Mouse (Mus musculus) forebrain, embryonic 15.5 days (tissue): ENCODE data around the gene Nipal1. TPM values are rescaled to one million over a fixed set of nuclear protein-coding genes. Genes with fewer than 3 reads are reported as not detected.

Experiments
- ATAC-seq: fragments of 200-750 bp; cut with Nextera tagmentation; replicated peaks from 2 replicates; pipeline ENCODE4 v1.8.0; 2017; ENCODE audit warnings: mild to moderate bottlenecking, moderate TSS enrichment, moderate library complexity
- H3K27ac ChIP-seq: fragments of 300-500 bp; sonication (generic); replicated peaks from 2 replicates; pipeline ENCODE4 v1.5.1; 2015; ENCODE audit warnings: mild to moderate bottlenecking, inconsistent platforms
- H3K27me3 ChIP-seq: fragments of 300-500 bp; sonication (generic); 2 replicates; pipeline ENCODE4 v1.6.1; 2015; ENCODE audit warnings: inconsistent platforms
- H3K36me3 ChIP-seq: fragments of 300-500 bp; sonication (generic); 2 replicates; pipeline ENCODE4 v1.6.1; 2015; ENCODE audit warnings: mild to moderate bottlenecking, inconsistent platforms
- H3K4me1 ChIP-seq: fragments of 300-500 bp; sonication (generic); 2 replicates; pipeline ENCODE4 v1.6.1; 2015; ENCODE audit warnings: inconsistent platforms
- H3K4me2 ChIP-seq: fragments of 300-500 bp; sonication (generic); replicated peaks from 2 replicates; pipeline ENCODE4 v1.6.1; 2015; ENCODE audit warnings: mild to moderate bottlenecking, inconsistent platforms
- H3K4me3 ChIP-seq: fragments of 300-500 bp; sonication (generic); 2 replicates; pipeline ENCODE4 v1.5.1; 2015; ENCODE audit warnings: mild to moderate bottlenecking, inconsistent platforms
- H3K9ac ChIP-seq: fragments of 300-500 bp; sonication (generic); replicated peaks from 2 replicates; pipeline ENCODE4 v1.6.1; 2015; ENCODE audit warnings: mild to moderate bottlenecking, inconsistent platforms
- H3K9me3 ChIP-seq: fragments of 300-500 bp; sonication (generic); 2 replicates; pipeline ENCODE4 v1.6.1; 2016; ENCODE audit warnings: inconsistent platforms
- WGBS: fragments of 180-500 bp; shearing (Covaris S2); methylation state at CpG from one replicate; pipeline ENCODE4 v1.1.7; 2015; ENCODE audit warnings: mixed read lengths; 5-methylcytosine and 5-hydroxymethylcytosine counted together
- polyA plus RNA-seq: library from polyadenylated mRNA; unstranded; fragments of >200 nt; fragmentation: Nextera tagmentation; extraction: Ambion mirVana; gene quantifications from 2 replicates; pipeline ENCODE4 v1.2.1, GENCODE M21; 2015

The Nipal1 gene
- polyA plus RNA-seq, 1 experiment from 2014 or later = 0.69 TPM

DNA sequence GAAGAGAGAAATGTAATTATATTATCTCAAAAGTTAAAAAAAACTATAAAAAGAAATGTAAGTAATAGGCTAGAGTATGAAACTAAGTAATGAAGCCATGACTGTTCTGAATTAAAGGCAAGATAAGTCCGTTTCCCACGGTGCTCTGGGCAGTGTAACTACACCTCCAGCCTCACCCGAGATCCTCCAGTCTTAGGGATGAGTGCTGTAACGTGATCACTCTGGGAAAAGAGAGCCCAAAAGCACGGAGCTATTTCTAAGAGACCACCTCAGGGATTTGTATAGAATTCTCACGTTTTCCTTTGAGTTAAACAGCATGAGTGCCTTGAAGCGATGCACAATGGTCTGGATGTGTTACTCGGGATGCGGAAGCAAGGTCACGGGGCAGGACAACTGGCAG lies 58.5 kb downstream of the Nipal1 start:
- Histone ChIP-seq H3K4me1 (no peaks in the 10 kb centered on the region), H3K9ac (no peak overlapping the region), H3K4me3 (no peak overlapping the region), H3K9me3 (no peaks in the 10 kb centered on the region), H3K27ac (no peak overlapping the region), H3K27me3 (no peaks in the 10 kb centered on the region), H3K36me3 (no peaks in the 10 kb centered on the region), H3K4me2 (no peak overlapping the region)
- 51% methylated on average over 10 of the region's 10 CpGs for WGBS
- ATAC-seq = no peak

DNA sequence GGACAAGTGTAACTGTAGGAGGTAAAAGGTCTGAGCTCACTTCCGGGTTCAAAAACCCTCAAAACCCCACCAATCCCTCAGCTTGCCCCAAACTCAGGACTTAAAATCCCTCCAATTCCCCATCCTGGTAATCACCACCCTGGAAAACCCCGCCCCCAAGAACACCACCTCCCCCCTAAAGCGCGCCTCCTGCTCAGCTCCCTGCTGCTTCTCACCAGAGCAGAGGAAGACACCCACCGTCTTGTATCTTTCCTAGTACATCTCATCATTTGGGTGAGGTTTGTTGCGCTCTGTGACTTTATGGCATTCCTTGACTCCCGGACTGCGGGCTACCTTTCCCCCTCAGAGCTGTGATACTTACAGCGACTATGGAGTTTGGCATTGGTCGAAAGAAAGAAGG lies 59.1 kb downstream of the Nipal1 start:
- ATAC-seq = no peak
- WGBS = 73% methylated on average over 10 of the region's 10 CpGs
- H3K27me3 ChIP-seq = no peaks in the 10 kb centered on the region
- H3K4me2 ChIP-seq = no peak overlapping the region
- no peak overlapping the region for H3K4me3 ChIP-seq
- no peak overlapping the region for H3K9ac ChIP-seq
- no peaks in the 10 kb centered on the region for H3K4me1 ChIP-seq
- H3K27ac ChIP-seq = no peak overlapping the region
- no peaks in the 10 kb centered on the region for H3K9me3 ChIP-seq
- H3K36me3 ChIP-seq = no peaks in the 10 kb centered on the region

DNA sequence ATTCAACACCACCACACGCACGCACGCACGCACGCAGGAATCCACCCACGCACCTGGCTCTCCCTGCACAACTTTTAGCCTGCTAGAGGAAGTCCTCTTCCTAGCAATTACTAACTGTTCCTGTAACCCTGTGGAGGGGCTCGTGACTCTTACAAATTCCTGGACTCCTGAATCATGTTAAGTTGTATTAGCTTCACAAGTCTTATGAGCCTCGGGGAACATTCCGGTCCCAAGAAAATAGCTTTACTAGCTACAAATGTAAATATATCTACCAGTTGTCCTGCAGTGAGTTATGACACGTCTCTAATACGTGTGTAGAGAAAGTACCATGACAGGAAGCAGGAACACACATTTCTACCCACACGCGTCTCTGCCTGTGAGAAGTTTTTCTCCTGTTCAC lies 61.9 kb downstream of the Nipal1 start:
- H3K27ac ChIP-seq = no peak overlapping the region
- H3K9me3 ChIP-seq = no peaks in the 10 kb centered on the region
- H3K4me3 ChIP-seq = no peak overlapping the region
- 92% methylated on average over 13 of the region's 13 CpGs for whole genome bisulfite sequencing
- ATAC-seq = no peak
- H3K9ac ChIP-seq = no peak overlapping the region
- no peaks in the 10 kb centered on the region for H3K36me3 ChIP-seq
- H3K4me2 ChIP-seq = no peak overlapping the region
- no peaks in the 10 kb centered on the region for H3K4me1 ChIP-seq
- no peaks in the 10 kb centered on the region for H3K27me3 ChIP-seq

DNA sequence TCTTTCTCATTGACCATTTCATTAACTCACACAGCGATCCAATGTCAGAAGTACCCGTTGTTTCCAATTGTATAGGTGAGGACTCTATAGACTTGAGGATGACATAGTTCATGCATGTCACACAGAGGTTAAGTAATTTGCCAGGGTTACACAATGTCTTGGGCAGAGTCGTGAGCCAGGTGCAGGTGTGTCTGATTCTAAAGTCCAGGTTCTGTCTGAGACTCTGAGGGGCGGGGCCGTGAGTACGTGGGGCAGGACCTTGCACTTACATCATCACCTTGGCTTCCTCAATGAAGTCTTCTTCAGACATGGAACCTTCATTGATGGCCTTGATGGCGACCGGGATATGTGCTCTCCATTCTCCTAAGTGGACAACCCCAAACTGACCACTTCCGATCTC lies 62.4 kb downstream of the Nipal1 start:
- Histone ChIP-seq H3K4me3 (no peak overlapping the region), H3K9me3 (no peaks in the 10 kb centered on the region), H3K27me3 (no peaks in the 10 kb centered on the region), H3K9ac (no peak overlapping the region), H3K36me3 (no peaks in the 10 kb centered on the region), H3K27ac (no peak overlapping the region), H3K4me1 (no peaks in the 10 kb centered on the region), H3K4me2 (no peak overlapping the region)
- no peak for ATAC-seq
- WGBS = 90% methylated on average over 9 of the region's 9 CpGs

- H3K27ac ChIP-seq = no peak overlapping the region
- H3K27me3 ChIP-seq = no peaks in the 10 kb centered on the region
- H3K4me1 ChIP-seq = no peaks in the 10 kb centered on the region
- WGBS = 35% methylated on average over 4 of the region's 4 CpGs
- no peak overlapping the region for H3K4me2 ChIP-seq
- no peaks in the 10 kb centered on the region for H3K9me3 ChIP-seq
- H3K4me3 ChIP-seq = no peak overlapping the region
- no peak overlapping the region for H3K9ac ChIP-seq
- no peaks in the 10 kb centered on the region for H3K36me3 ChIP-seq
- no peak for ATAC-seq
These were observed 63.1 kb downstream of the Nipal1 start for GRCm38 (mm10) chr5:72710572-72711278.

DNA sequence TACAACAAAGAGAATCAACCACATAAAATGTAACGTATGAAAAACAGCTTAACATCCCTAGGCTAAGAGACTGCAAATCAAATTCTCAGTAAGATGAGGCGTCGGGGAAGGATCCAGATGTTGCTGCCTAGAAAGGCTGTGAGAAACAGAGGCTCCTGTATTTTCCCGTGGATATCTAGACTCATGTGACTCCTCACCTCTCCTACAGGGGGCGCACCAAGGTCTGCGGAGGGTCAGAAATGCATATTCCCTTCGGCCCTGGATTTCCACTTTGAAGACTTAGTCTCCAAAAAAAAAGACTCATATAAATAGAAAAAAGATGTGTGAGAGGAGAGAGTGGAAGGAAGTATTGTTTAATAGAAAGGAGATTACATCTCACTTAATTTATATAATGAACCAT lies 73.0 kb downstream of the Nipal1 start:
- Histone ChIP-seq H3K9ac (no peak overlapping the region), H3K27ac (no peak overlapping the region), H3K4me1 (no peaks in the 10 kb centered on the region), H3K27me3 (no peaks in the 10 kb centered on the region), H3K4me3 (no peak overlapping the region), H3K9me3 (no peaks in the 10 kb centered on the region), H3K36me3 (no peaks in the 10 kb centered on the region), H3K4me2 (no peak overlapping the region)
- no peak for ATAC-seq
- WGBS = 67% methylated on average over 7 of the region's 7 CpGs

Other genes with a start within 250 kb of the Nipal1 start
- 0.08 TPM in 1 of 2 replicates, not detected in the other for gene Corin, start 143.3 kb upstream of the Nipal1 start, polyA plus RNA-seq
- gene Nfxl1, start 88.1 kb upstream of the Nipal1 start, polyA plus RNA-seq = 14.4 TPM in 2 replicates
- 1.2 and 1.6 TPM in 2 replicates for gene Zar1, start 66.5 kb upstream of the Nipal1 start, polyA plus RNA-seq
- 2.3 and 2.5 TPM in 2 replicates for gene Gm5868, start 60.2 kb upstream of the Nipal1 start, polyA plus RNA-seq
- not detected in 2 replicates for gene Cnga1, start 3.5 kb upstream of the Nipal1 start, polyA plus RNA-seq
- not detected in 2 replicates for gene Txk, start 105.0 kb downstream of the Nipal1 start, polyA plus RNA-seq
- gene Tec, start 220.7 kb downstream of the Nipal1 start, polyA plus RNA-seq = 3.5 and 3.7 TPM in 2 replicates